Mouse (Mus musculus) liver, adult 2 months (tissue): ENCODE measurements at regions not wholly inside any gene's neighbourhood (a gene's known extent, or its start where the extent isn't known, plus 50 kb on each side); places are given as distances from the start of the nearest gene placed in this dataset.

Experiments used
- CTCF ChIP-seq: fragments of 200-500 bp; IDR thresholded peaks from 2 replicates; pipeline ENCODE4 v1.5.1; 2011; ENCODE audit warnings: low read depth, low read length, control low read depth
- POLR2A ChIP-seq: fragments of 200-500 bp; IDR thresholded peaks from 2 replicates; pipeline ENCODE4 v1.6.1; 2011; ENCODE audit warnings: low read length, control low read depth; ENCODE audit not compliant: insufficient read depth; ENCODE audit errors: extremely low read depth

GRCm38 (mm10) chr15:96210721-96211400 lies 76.5 kb upstream of the Arid2 start:
- TF ChIP-seq CTCF (no peak), POLR2A (no peak)
